Mouse (Mus musculus) small intestine, adult 10 weeks (tissue): Measurements from ENCODE around the gene Olfr701. TPM values are rescaled to one million over a fixed set of nuclear protein-coding genes. Genes with fewer than 3 reads are reported as not detected.

Source experiments
- polyA plus RNA-seq: library from polyadenylated mRNA; stranded (reverse); fragments of 350-450 nt; fragmentation: Illumina TruSeq; extraction: RNeasy Lipid Tissue Mini Kit (QIAGEN cat#74804); gene quantifications from one replicate; pipeline ENCODE4 v1.2.3, GENCODE M21; 2014; ENCODE audit warnings: low replicate concordance

Olfr701 gene
- polyA plus RNA-seq, result not detected

GRCm38 (mm10) chr7:106813829-106814228, at the start of gene Olfr701:
TSS of gene Olfr701 (plus strand) at chr7:106814129.

GRCm38 (mm10) chr7:106793098-106793497, 20.8 kb upstream of the Olfr701 start, which contains the start of gene Olfr699:
TSS of gene Olfr699 (minus strand) at chr7:106793198.

GRCm38 (mm10) chr7:106808734-106809133, 5.2 kb upstream of the Olfr701 start, which contains the start of gene Olfr700:
TSS of gene Olfr700 (minus strand) at chr7:106808834.

GRCm38 (mm10) chr7:106833793-106834192, 19.9 kb downstream of the Olfr701 start, which contains the start of gene Olfr702:
TSS of gene Olfr702 (minus strand) at chr7:106833893.

GRCm38 (mm10) chr7:106843060-106843459, 29.1 kb downstream of the Olfr701 start, which contains the start of gene Olfr703:
TSS of gene Olfr703 (plus strand) at chr7:106843360.

GRCm38 (mm10) chr7:106862885-106863284, 49.0 kb downstream of the Olfr701 start, which contains the start of gene Olfr704:
TSS of gene Olfr704 (plus strand) at chr7:106863185.

Other genes with a start within 250 kb of the Olfr701 start
- gene Olfr693, start 133.5 kb upstream of the Olfr701 start, polyA plus RNA-seq, result not detected
- gene Olfr694, start 122.3 kb upstream of the Olfr701 start, polyA plus RNA-seq, result not detected
- gene Olfr695, start 97.7 kb upstream of the Olfr701 start, polyA plus RNA-seq, result not detected
- gene Olfr697, start 71.7 kb upstream of the Olfr701 start, polyA plus RNA-seq, result not detected
- gene Olfr698, start 58.7 kb upstream of the Olfr701 start, polyA plus RNA-seq, result not detected
- not detected for gene Olfr699, start 20.9 kb upstream of the Olfr701 start, polyA plus RNA-seq
- not detected for gene Olfr700, start 5.3 kb upstream of the Olfr701 start, polyA plus RNA-seq
- gene Olfr702, start 19.8 kb downstream of the Olfr701 start, polyA plus RNA-seq, result not detected
- gene Olfr703, start 29.2 kb downstream of the Olfr701 start, polyA plus RNA-seq, result not detected
- gene Olfr704, start 49.1 kb downstream of the Olfr701 start, polyA plus RNA-seq, result not detected
- not detected for gene Olfr705, start 62.8 kb downstream of the Olfr701 start, polyA plus RNA-seq
- gene Olfr706, start 74.0 kb downstream of the Olfr701 start, polyA plus RNA-seq, result not detected
- not detected for gene Olfr707, start 87.1 kb downstream of the Olfr701 start, polyA plus RNA-seq
- gene Olfr1532-ps1, start 93.9 kb downstream of the Olfr701 start, polyA plus RNA-seq, result 0.45 TPM
- not detected for gene Olfr709-ps1, start 118.1 kb downstream of the Olfr701 start, polyA plus RNA-seq
- gene Olfr710, start 134.2 kb downstream of the Olfr701 start, polyA plus RNA-seq, result not detected
- not detected for gene Olfr6, start 149.8 kb downstream of the Olfr701 start, polyA plus RNA-seq
- gene Olfr711, start 161.3 kb downstream of the Olfr701 start, polyA plus RNA-seq, result not detected
- not detected for gene Olfr2, start 191.9 kb downstream of the Olfr701 start, polyA plus RNA-seq
- gene Olfr713, start 217.0 kb downstream of the Olfr701 start, polyA plus RNA-seq, result 0.19 TPM